Mouse (Mus musculus): ENCODE results near the gene Dolk. TPM values are rescaled to one million over a fixed set of nuclear protein-coding genes. Genes with fewer than 3 reads are reported as not detected.

The Dolk gene
- polyA plus RNA-seq, 1 experiment: 15.7 TPM

DNA sequence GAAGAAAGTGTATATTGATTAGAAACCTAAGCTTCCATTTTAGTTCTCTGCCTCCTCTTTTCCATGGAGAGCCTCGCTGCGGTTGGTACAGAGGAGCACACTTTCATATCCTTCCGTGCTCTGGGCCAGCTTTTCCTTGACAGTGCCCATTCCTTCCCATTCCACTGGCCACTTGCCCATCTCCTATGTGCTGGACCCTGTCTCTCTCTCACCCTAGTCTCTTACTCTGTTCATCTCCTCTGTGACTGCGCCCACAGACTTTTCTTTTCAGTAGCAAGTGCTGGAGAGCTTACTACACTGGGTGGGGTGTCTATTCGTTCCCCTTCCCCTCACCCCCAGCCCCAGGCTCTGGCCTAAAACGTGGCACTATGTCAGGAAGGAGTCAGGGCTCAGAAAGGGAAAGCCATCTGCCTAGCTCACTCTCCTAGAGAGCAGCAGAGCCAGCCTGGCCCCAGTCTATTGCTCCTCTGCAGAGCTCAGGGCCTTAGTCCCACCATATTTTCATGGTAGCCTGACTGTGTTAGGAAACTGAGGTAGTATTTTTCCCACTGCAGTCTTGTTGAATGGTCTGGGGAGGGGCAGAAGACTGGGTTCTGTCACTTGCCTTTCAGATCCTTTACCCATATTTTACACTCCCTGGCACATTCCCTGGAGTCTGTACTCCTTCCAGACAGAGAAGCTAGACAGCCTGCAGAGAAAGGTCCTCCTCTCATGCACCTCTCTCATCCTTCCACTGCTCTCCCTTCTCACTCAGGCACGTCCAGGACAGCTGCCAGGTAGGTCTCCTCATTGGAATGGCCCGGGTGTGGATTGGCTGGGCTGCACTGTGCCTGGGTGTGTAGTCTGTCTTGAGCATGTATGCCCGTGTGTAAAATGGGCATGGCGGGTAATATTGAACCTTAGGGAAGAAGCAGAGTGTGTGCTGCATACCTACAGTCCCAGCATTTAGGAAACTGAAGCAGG is 35.7 kb downstream of the Dolk start:
- no peak for DNase-seq (ENCODE audit: low spot score)

DNA sequence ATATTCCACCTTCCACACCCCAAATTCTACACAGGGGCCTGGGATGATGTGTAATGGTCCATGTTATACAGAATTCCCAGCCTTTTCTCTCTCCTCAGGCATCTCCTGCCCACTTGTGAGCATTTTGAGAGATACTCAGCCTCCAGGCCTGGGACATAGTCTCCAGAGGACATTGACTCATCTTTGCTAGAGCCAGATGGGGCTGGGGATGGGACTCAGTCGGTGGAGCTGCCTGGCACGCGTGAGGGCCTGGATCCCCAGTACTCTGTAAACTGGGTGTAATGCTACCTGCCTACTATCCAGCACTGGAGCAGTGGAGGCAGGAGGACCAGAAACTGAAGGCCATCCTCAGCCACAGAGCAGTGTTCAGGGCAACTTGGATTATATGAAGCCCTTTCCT is 37.0 kb downstream of the Dolk start:
- DNase-seq (ENCODE audit: low spot score): no peak

DNA sequence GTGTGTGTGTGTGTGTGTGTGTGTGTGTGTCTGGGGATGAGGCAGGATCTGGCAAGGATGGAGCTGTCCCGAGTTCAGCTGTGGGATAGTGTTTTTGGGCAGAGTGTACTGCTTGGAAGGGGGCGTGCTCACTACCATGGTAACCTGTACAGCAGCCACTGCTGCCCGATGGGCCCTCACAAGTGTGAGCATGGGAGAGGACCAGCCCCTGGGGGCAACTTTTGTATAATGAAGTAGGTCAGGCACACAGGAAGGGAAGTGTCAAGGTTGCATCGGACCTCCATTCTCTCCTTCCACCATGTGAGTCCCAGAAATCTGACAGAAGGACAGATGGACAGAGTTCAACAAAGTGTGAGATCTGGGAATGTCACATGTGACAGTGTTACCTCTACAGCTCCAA is 38.5 kb downstream of the Dolk start:
- DNase-seq (ENCODE audit: low spot score): no peak

DNA sequence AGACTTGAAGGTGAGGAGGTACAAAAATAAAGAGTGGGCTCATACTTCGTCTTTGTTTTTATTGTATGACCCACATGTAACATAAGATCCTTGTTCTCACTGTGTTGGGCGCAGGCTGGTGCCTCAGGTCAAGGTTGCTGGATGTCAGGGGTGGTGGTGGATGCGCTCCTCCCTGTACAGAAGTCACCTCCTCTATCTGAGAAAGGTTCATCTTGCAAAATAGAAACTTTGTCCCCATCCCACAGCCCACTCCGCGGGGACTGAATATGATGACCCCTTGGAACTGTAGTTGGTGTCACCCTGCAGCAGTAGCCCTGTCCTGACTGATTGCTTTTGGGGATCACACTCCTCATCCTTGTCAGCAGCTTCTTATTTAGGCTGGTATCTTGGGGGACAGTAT is 39.1 kb downstream of the Dolk start:
- DNase-seq (ENCODE audit: low spot score): no peak

DNA sequence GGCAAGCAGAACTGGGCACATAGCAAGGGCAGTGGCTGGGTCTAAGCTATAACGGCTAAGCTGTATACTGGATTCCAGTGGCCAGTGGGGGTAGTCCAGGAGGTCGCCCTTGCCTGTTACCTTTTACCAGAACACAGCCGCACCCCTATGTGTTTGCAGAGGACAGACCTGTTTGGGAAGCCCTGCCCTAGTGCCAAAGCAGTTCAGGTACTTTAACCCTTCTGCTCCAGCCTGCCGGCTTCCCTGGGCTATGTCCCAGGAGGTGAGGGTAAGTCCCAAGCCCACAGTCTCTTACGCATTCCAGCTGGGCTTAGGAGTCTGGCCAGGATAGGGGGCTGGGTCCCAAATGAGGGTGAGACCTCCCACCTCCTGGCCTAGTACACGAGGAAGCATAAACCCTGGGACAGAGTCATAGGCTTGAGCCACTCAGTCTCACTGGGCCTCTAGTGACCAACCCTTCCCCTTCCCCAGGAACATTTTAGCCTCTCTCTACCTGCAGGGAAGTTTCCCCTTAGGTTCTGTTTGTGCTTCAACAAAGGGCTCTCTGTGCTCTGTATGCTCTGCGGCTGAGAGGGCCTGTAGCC is 41.4 kb downstream of the Dolk start:
- no peak for DNase-seq (ENCODE audit: low spot score)

DNA sequence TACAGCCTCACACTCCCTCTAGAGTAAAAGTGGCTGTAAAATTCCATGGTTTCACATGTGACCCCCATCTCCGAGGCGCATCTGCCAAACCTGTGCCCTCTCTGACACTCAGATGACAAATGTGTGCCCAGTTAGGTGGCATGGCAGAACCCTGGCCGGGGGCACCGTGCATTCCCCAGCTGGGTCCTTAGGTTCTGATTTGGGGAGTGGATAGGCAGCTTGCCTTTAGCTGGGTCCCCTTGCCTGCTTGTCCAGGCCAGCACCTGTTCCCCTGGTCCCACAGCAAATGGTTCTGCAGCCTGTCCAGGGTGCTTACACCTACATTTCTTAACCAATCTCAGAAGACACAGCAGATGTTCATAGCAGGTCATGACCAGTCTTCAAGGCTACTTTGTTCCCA is 42.7 kb downstream of the Dolk start:
- DNase-seq (ENCODE audit: low spot score): no peak

DNA sequence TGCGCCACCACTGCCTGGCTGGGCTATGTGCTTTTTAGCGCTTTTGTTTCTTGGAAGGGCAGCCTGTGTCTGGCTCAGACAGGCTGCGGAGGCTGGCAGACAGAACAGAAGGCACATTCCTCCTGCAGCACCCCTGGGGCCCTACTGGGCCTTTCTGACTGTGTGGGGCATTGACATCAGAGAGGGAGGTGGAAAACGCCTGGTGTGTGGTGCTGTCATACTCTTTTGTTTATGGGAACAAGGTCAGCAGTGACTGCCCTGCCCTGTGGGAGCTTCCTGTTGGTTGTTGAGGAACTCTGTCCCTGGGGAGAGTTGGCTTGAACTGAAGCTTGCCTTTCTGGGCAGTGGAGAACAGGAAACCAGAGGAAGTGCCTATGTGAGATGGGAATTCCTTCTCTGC is 43.6 kb downstream of the Dolk start:
- DNase-seq (ENCODE audit: low spot score): no peak

DNA sequence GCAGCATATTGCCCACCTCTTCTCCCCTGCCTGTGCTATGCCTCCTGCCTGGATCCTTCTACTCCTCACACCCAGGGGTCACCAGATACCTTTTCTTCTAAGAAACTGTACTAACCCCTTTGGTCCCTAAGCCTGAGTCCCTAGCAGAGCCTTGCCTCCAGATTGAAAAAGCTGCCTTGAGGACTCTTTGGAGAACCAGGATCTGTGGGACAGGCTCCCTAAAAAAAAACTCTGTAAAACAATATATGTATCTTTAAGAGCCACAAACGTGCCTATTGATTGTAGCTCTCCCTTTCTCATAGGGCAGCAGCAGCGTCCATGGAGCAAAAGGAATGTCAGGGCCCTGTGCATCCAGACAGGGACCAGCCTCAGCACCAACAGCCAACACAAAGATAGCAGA is 45.9 kb downstream of the Dolk start, which contains the start of gene Gm28035:
Gm28035 (plus strand) TSS at position 301 of the 400 bp plus-strand sequence.
- DNase-seq (ENCODE audit: low spot score): no peak

DNA sequence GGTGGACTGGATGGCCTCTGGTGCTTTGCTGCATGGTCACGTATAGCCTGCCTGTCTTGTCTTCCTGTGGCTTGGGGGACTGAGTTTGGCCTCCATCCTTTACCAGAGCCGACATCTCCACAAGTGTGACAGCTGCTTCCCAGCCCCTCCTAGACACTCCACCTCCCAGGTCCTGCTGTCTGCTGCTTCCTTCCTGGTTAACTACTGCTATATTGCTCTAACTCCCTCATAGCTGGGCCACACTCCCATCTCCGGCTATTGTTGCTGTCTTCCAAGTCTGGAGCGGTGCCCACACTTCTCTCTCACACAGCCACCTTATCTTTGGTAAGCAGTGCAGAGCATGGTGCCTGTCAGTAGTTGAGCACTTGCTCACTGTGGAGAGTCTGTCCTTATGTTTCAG is 46.4 kb downstream of the Dolk start:
- no peak for DNase-seq (ENCODE audit: low spot score)

DNA sequence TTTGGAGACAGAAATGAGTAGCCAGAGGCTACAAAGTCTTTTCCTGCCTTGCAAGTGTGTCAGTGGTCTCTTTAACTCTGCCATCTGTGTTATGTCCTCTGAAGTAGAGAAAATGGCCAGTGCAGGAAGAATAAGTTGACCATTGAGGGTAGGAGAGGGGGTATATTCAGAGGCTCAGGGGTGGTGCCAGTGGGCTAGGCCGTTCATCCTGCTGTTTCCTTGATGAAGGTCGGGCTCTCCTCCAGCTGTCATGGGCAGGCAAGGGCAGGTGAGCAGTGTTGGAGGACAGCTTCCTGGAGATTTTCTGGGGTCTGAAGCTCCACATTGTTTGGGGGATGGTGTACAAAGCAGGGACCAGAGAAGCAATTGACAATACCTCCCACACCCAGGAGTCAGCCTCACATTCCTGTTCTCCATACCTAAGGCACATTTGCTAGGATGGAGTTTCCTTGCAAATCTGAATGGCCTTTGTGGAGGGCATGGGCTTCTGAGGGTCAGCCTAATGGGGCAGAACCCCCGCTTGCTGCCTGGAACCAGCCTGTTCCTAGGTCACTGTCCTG is 47.1 kb downstream of the Dolk start:
- DNase-seq (ENCODE audit: low spot score): no peak

DNA sequence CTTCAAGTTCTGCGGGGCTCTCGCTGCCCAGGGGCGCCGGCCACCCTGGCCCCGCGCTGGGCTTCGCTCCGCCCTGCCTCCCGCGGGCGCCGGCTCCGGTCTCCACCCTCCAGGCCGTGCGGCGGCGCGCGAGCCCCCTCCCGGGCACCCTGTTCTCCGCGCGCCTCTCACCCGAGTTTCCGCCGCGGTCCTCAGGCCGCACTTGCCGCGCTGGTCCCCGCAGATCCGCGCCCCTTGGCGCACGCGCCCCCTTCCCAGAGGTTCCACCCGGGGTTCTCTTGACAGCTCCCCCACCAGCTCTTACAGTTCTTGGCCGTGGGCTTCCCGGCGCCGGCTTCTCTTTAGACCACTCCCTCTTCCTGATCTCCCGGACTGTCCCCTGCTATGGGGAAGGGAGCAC is 48.3 kb downstream of the Dolk start:
- peak; percentile 73 for DNase-seq (ENCODE audit: low spot score)

DNA sequence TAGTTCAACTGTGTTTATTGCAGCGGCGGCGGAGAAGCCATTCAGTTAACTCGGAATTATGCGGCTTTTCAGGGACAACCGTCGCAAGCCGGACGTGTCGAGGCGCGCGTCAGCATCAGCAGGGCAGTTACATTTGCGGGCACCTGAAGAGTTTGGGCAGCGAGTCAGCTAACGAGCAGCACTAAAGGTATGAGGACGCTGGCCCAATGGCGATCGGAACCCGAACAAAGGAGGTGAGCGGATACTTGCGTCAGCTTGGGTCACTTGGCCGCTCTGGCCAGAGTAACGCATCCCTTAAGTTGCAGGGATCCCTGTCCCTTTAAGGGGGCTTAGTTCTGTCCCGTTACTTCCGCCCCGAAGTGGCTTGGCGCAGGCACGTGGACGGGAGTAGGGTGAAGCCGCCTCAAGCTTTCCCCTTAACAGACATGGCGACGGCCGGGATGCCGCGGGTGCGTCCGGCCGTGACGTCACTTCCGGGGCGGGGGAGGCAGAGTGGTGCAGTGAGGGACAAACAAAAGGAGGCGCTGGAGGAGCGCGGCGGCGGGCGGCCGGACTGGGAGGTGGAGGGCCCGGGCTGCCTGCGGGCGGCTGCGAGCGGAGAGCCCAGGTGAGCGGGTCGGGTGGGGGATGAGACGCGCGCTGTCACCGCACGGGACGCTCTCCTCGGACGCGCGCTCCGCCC is 48.8 kb downstream of the Dolk start, which contains the start of gene Lrrc8a:
Lrrc8a (plus strand) TSS at position 517 of the 682 bp plus-strand sequence.
- DNase-seq (ENCODE audit: low spot score): peak; percentile 100

DNA sequence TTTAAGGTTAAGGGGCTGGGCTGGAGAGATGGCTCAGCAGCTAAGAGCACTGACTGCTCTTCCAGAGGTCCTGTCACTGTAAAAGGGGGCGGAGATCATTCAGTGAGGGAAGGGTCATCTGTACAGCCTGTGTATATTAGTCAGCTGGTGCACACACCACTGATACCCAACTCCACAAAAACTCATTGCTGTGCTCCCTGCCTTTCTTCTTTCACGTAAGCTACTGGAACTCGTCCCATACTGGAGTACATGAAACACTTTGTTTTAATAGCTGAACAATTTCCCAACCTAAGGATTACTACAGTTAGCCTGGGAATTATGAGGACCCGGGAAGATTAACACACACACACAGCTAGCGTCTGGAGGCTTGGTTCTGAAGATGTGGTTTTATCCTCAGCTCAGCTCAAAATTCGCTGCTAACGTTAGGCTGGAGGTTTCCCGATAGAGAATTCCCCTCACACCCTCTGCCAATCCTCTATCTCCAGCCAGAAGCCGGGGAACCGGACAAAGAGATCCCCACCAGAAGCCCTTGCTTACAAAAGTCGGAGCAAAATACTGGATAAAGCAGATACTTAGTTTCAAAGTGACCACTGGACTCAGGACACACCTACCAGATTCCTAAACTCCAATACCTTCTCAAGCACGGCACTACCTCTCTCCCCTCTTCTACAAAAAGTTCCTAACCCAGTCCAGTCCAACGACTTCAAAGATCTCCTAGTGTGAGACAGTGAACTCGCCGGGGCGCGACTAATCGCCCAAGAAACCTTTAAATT is 49.5 kb downstream of the Dolk start:
- DNase-seq (ENCODE audit: low spot score): no peak

DNA sequence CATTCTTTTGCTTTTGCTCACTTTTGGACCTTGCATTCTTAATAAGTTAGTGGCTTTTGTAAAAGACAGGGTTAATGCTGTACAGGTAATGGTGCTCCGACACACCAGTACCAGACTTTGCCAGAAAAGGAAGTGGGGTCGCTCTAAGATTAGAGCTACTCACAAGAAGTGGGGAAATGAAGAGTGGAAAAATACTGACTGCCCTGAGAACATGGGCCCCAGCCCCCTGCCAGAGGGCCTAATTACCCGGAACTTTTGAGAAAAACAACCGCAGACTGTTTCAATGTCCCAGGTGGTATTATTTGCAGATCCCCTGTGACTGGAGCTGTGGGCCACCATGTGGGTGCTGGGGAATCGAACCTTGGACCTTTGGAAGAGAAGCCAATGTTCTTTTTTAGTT is 50.5 kb downstream of the Dolk start:
- DNase-seq (ENCODE audit: low spot score): no peak

Other genes starting within 250 kb of the Dolk start
- 17.6 and 18.0 TPM in 2 replicates for gene Wdr34, start 237.5 kb downstream of the Dolk start, polyA plus RNA-seq (2012; rRNA removed)
- 114 and 146 TPM in 2 replicates for gene Set, start 229.0 kb downstream of the Dolk start, polyA plus RNA-seq (2012; rRNA removed)
- gene Pkn3, start 208.7 kb downstream of the Dolk start, polyA plus RNA-seq (2012; rRNA removed): 18.6 and 22.3 TPM in 2 replicates
- gene Zdhhc12, start 192.7 kb downstream of the Dolk start, polyA plus RNA-seq (2012; rRNA removed): 31.5 and 40.7 TPM in 2 replicates
- gene Zer1, start 161.7 kb downstream of the Dolk start, polyA plus RNA-seq (2012; rRNA removed): 46.2 and 46.5 TPM in 2 replicates
- gene Tbc1d13, start 152.6 kb downstream of the Dolk start, polyA plus RNA-seq (2012; rRNA removed): 29.2 and 29.5 TPM in 2 replicates
- 26.0 and 26.4 TPM in 2 replicates for gene Endog, start 114.8 kb downstream of the Dolk start, polyA plus RNA-seq (2012; rRNA removed)
- gene Spout1, start 107.9 kb downstream of the Dolk start, polyA plus RNA-seq (2012; rRNA removed): 25.0 and 26.9 TPM in 2 replicates
- 75.5 and 103 TPM in 2 replicates for gene Kyat1, start 80.5 kb downstream of the Dolk start, polyA plus RNA-seq (2012; rRNA removed)
- gene Lrrc8a, start 48.6 kb downstream of the Dolk start, polyA plus RNA-seq (2012; rRNA removed): 24.3 and 30.2 TPM in 2 replicates
- 4.1 and 5.4 TPM in 2 replicates for gene Gm28035, start 45.8 kb downstream of the Dolk start, polyA plus RNA-seq (2012; rRNA removed)
- gene Phyhd1, start 20.1 kb downstream of the Dolk start, polyA plus RNA-seq (2012; rRNA removed): 36.2 and 55.9 TPM in 2 replicates
- gene Gm28038, start 5.3 kb downstream of the Dolk start, polyA plus RNA-seq (2012; rRNA removed): not detected in 2 replicates
- gene Nup188, start 63 bp upstream of the Dolk start, polyA plus RNA-seq (2012; rRNA removed): 17.2 and 18.1 TPM in 2 replicates
- gene Sh3glb2, start 73.0 kb upstream of the Dolk start, polyA plus RNA-seq (2012; rRNA removed): 191 and 259 TPM in 2 replicates
- 32.6 and 34.4 TPM in 2 replicates for gene Miga2, start 77.9 kb upstream of the Dolk start, polyA plus RNA-seq (2012; rRNA removed)
- 18.9 and 27.3 TPM in 2 replicates for gene Dolpp1, start 105.9 kb upstream of the Dolk start, polyA plus RNA-seq (2012; rRNA removed)
- gene Crat, start 129.5 kb upstream of the Dolk start, polyA plus RNA-seq (2012; rRNA removed): 27.3 and 38.1 TPM in 2 replicates
- 90.0 and 93.9 TPM in 2 replicates for gene Ptpa, start 129.7 kb upstream of the Dolk start, polyA plus RNA-seq (2012; rRNA removed)
- 10.7 and 11.0 TPM in 2 replicates for gene Ier5l, start 187.9 kb upstream of the Dolk start, polyA plus RNA-seq (2012; rRNA removed)